Mouse (Mus musculus): ENCODE measurements around the gene Gm31571. TPM values are rescaled to one million over a fixed set of nuclear protein-coding genes. Genes with fewer than 3 reads are reported as not detected.
"Not testable (repeated sequence)": the region's sequence is repeated elsewhere in the genome, so short reads cannot be mapped to it uniquely, and the experiment has no call there.

The Gm31571 gene
- polyA plus RNA-seq (2012; rRNA removed): not detected in 2 replicates

GRCm38 (mm10) chrY:22051253-22051652 lies at the start of gene Gm31571:
Gene Gm31571 (minus strand): TSS chrY:22051353.
- H3K27ac ChIP-seq (ENCODE audit: insufficient read depth, low read length); DNase-seq (ENCODE audit: low read depth in 1 of 2, low spot score in 2 of 2); H3K4me3 ChIP-seq (ENCODE audit: extremely low read depth, insufficient read depth, insufficient read length); H3K36me3 ChIP-seq (ENCODE audit: control insufficient read depth, insufficient read depth, low read length); H3K27me3 ChIP-seq (ENCODE audit: control insufficient read depth, insufficient read depth, low read length); H3K4me1 ChIP-seq (ENCODE audit: control insufficient read depth, insufficient read depth, insufficient read length): not testable (repeated sequence)
- no CpG with 5 or more reads among the region's 6 CpGs for WGBS
